Mouse (Mus musculus) testis, postnatal 14 days (tissue): ENCODE measurements around the gene Mcoln3.

Source experiments
- DNase-seq: peaks from one replicate; pipeline ENCODE4 v3.0.0; 2021; ENCODE audit warnings: low spot score

Gene Mcoln3

GRCm38 (mm10) chr3:146117258-146117996, at the start of gene Mcoln3:
TSS of gene Mcoln3 (plus strand) at chr3:146117450.
- DNase-seq: no peak

GRCm38 (mm10) chr3:146069276-146069675, 48.0 kb upstream of the Mcoln3 start:
- DNase-seq: no peak

GRCm38 (mm10) chr3:146072780-146073179, 44.5 kb upstream of the Mcoln3 start:
- DNase-seq: no peak

- no peak for DNase-seq
These were observed 37.0 kb upstream of the Mcoln3 start for GRCm38 (mm10) chr3:146080241-146080640.

GRCm38 (mm10) chr3:146090988-146091657, 26.1 kb upstream of the Mcoln3 start:
- no peak for DNase-seq

- DNase-seq: no peak
These were observed 22.2 kb upstream of the Mcoln3 start for GRCm38 (mm10) chr3:146095066-146095465.

- no peak for DNase-seq
These were observed 20.3 kb upstream of the Mcoln3 start for GRCm38 (mm10) chr3:146096986-146097385.

- no peak for DNase-seq
These were observed 19.4 kb upstream of the Mcoln3 start for GRCm38 (mm10) chr3:146097861-146098260.

GRCm38 (mm10) chr3:146099925-146100324, 17.3 kb upstream of the Mcoln3 start:
- no peak for DNase-seq

- no peak for DNase-seq
These were observed 15.2 kb upstream of the Mcoln3 start for GRCm38 (mm10) chr3:146102049-146102448.

- no peak for DNase-seq
These were observed 10.0 kb upstream of the Mcoln3 start for GRCm38 (mm10) chr3:146107116-146107849.

- DNase-seq: peak; percentile 80
These were observed 9.2 kb upstream of the Mcoln3 start, which contains the start of gene Wdr63 for GRCm38 (mm10) chr3:146107921-146108571. TSS of gene Wdr63 (minus strand) at chr3:146108130.

GRCm38 (mm10) chr3:146108945-146109344, 8.3 kb upstream of the Mcoln3 start:
- DNase-seq: no peak

GRCm38 (mm10) chr3:146110358-146110757, 6.9 kb upstream of the Mcoln3 start:
- no peak for DNase-seq

GRCm38 (mm10) chr3:146110916-146111315, 6.3 kb upstream of the Mcoln3 start:
- DNase-seq: no peak

- no peak for DNase-seq
These were observed 777 bp downstream of the Mcoln3 start for GRCm38 (mm10) chr3:146117997-146118457.

GRCm38 (mm10) chr3:146121310-146122124, 4.3 kb downstream of the Mcoln3 start:
- DNase-seq: no peak

- no peak for DNase-seq
These were observed 4.8 kb downstream of the Mcoln3 start for GRCm38 (mm10) chr3:146122125-146122420.

GRCm38 (mm10) chr3:146122807-146123463, 5.7 kb downstream of the Mcoln3 start:
- DNase-seq: no peak

GRCm38 (mm10) chr3:146123464-146123825, 6.2 kb downstream of the Mcoln3 start:
- no peak for DNase-seq

- DNase-seq: no peak
These were observed 10.0 kb downstream of the Mcoln3 start for GRCm38 (mm10) chr3:146127205-146127604.
